Comparison of ENCODE assay signal across 19 mouse cellular contexts in the genomic region with DNA sequence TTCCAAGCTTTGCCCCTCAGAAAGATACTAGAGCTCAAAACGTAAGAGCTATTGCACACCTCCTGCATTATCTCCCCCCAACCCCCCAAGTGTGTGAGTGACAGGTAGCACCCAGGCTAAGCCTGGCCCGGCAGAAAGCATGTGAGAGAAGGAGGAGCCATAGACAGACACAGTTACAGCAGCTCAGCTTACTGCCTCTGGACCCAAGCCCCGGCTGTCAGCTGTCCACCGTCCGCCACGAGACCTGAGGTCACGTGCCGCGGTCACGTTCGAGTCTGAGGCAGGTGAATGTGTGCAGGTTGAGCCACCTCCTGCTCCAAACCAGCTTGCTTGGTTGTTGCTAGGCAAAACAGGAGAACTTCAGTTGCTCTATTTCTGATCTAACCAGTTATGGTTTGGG. TPM values are rescaled to one million over a fixed set of nuclear protein-coding genes. Genes with fewer than 3 reads are reported as not detected.
DNase-seq lines count a peak whose midpoint lies in the region; ATAC-seq and TF ChIP-seq lines count a peak whose summit lies in the region.
"Had no signal": no experiment of that assay in that cellular context is flagged by ENCODE, and none has a peak within 500 bp of the region (broad histone marks: within the 10 kb centered on the region; RNA-seq: fewer than 3 reads in every experiment).

No protein-coding gene starts in this region.

- peaks cover 2% of the 10 kb centered on the region; the same call in 1 of the 2 replicates for H3K4me1 ChIP-seq in liver, postnatal 0 days (ENCODE audit: insufficient read depth)
- no peaks in the 10 kb centered on the region for H3K4me1 ChIP-seq in liver, embryonic 12.5 days
- H3K4me1 ChIP-seq: kidney, embryonic 15.5 days had no signal

- no peak for TF ChIP-seq EP300 in liver, postnatal 0 days (IDR thresholded peaks at IDR 0.05; ENCODE audit: low read depth)

- peak; percentile 26; the same call in 1 of the 2 replicates for ATAC-seq in liver, postnatal 0 days
- ATAC-seq in liver, embryonic 12.5 days: no peak
- ATAC-seq: forebrain, embryonic 15.5 days; midbrain, embryonic 16.5 days had no signal

- peak; percentile 87 for DNase-seq in gastrocnemius, adult 18-20 months (ENCODE audit: low spot score)
- DNase-seq in gastrocnemius, postnatal 4 days (ENCODE audit: low spot score in 2 of 2): no peak
- peak; percentile 22 for DNase-seq in liver, postnatal 0 days
- peak; percentile 31 to 53 for DNase-seq in gastrocnemius, postnatal 36 days
- peak; percentile 26 to 37 for DNase-seq in heart, postnatal 14 days
- DNase-seq in spleen, adult 12 weeks (ENCODE audit: low spot score): no peak
- no peak for DNase-seq in cerebellum, postnatal 36 days
- DNase-seq: adrenal gland, postnatal 10 days; layer of hippocampus, adult 9-11 months; thymus, postnatal 4 days had no signal

- no peak overlapping the region for H3K9ac ChIP-seq in liver, postnatal 0 days (replicated peaks)
- no peak overlapping the region for H3K9ac ChIP-seq in liver, embryonic 12.5 days
- H3K9ac ChIP-seq: forebrain, embryonic 15.5 days; kidney, embryonic 15.5 days; liver, embryonic 14.5 days; neural tube, embryonic 13.5 days had no signal

- 76% methylated on average over 11 of the region's 11 CpGs for WGBS in liver, postnatal 0 days (ENCODE audit: insufficient replicate concordance)
- 71% methylated on average over 11 of the region's 11 CpGs for WGBS in liver, embryonic 12.5 days (ENCODE audit: insufficient replicate concordance)

- H3K36me3 ChIP-seq in liver, postnatal 0 days (replicated peaks; ENCODE audit: insufficient read depth, low read length): no peaks in the 10 kb centered on the region; the same call in 1 of the 2 replicates
- no peaks in the 10 kb centered on the region for H3K36me3 ChIP-seq in liver, embryonic 12.5 days
- H3K36me3 ChIP-seq: forebrain, embryonic 15.5 days had no signal

- H3K4me3 ChIP-seq in liver, postnatal 0 days (ENCODE audit: low read depth, low read length): no peak overlapping the region
- H3K4me3 ChIP-seq in liver, embryonic 12.5 days: no peak overlapping the region
- H3K4me3 ChIP-seq: forebrain, embryonic 15.5 days; kidney, embryonic 15.5 days; neural tube, embryonic 13.5 days had no signal

- H3K9me3 ChIP-seq in liver, postnatal 0 days (ENCODE audit: low read length): no peaks in the 10 kb centered on the region
- H3K9me3 ChIP-seq in liver, embryonic 12.5 days (replicated peaks): no peaks in the 10 kb centered on the region
- H3K9me3 ChIP-seq: forebrain, embryonic 15.5 days; kidney, embryonic 15.5 days; neural tube, embryonic 13.5 days had no signal

- no peak for TF ChIP-seq CTCF in liver, postnatal 0 days (IDR thresholded peaks at IDR 0.05; ENCODE audit: low read depth)

- H3K4me2 ChIP-seq in liver, postnatal 0 days (ENCODE audit: low read depth, low read length): no peak overlapping the region
- no peak overlapping the region for H3K4me2 ChIP-seq in liver, embryonic 12.5 days
- H3K4me2 ChIP-seq: forebrain, embryonic 15.5 days; kidney, embryonic 15.5 days; neural tube, embryonic 13.5 days had no signal

- intact Hi-C loops in gastrocnemius, postnatal 36 days (cut with DNase I): loop anchor here (5.0 kb wide), 1 partner anchor 44 kb away; no protein-coding TSS in a partner anchor
- intact Hi-C loops in heart, postnatal 14 days (cut with DNase I): no loop called here

- H3K27ac ChIP-seq in liver, postnatal 0 days (ENCODE audit: low read depth): no peak overlapping the region
- no peak overlapping the region for H3K27ac ChIP-seq in liver, embryonic 12.5 days
- H3K27ac ChIP-seq: forebrain, embryonic 15.5 days; kidney, embryonic 15.5 days; liver, embryonic 14.5 days; neural tube, embryonic 13.5 days had no signal

- H3K27me3 ChIP-seq in liver, postnatal 0 days (ENCODE audit: insufficient read depth, low read length): no peaks in the 10 kb centered on the region
- H3K27me3 ChIP-seq in liver, embryonic 12.5 days (replicated peaks): peaks cover 19% of the 10 kb centered on the region
- H3K27me3 ChIP-seq: forebrain, embryonic 15.5 days; kidney, embryonic 15.5 days had no signal

RNA-seq across cellular contexts. Expression of a gene that starts 5.1 kb away (rescaled TPM):
- 100 to 1,000 TPM; 493 to 680 TPM for total RNA-seq in gastrocnemius, adult 18-20 months (2021)
- 10 to 100 TPM; 76.9 to 78.8 TPM for total RNA-seq in gastrocnemius, postnatal 4 days (2021)
- polyA plus RNA-seq in liver, postnatal 0 days (2015; fragmentation: Nextera tagmentation; extraction: Ambion mirVana): 11.3 and 12.0 TPM in 2 replicates
- polyA plus RNA-seq in liver, embryonic 12.5 days (2016; fragmentation: Nextera tagmentation; extraction: Ambion mirVana): 0.89 and 1.0 TPM in 2 replicates
- 100 to 1,000 TPM; 226 to 705 TPM for total RNA-seq in gastrocnemius, postnatal 36 days (2021)
- total RNA-seq in heart, postnatal 14 days (2021): 10 to 100 TPM; 91.5 to 98.3 TPM
- total RNA-seq: common myeloid progenitor, adult 5-6 weeks; granulocyte monocyte progenitor cell, adult 5-6 weeks; megakaryocyte, adult 5-6 weeks had no signal

Comparison
In these comparisons a context has a peak if more than half of its experiments do, and no peak if none do; other contexts are left out.
1. DNase-seq: peak in gastrocnemius, adult 18-20 months (single experiment), liver, postnatal 0 days (single experiment), gastrocnemius, postnatal 36 days (2 of 2) and heart, postnatal 14 days (2 of 2); none in gastrocnemius, postnatal 4 days (0 of 2), spleen, adult 12 weeks (single experiment) and cerebellum, postnatal 36 days (0 of 2).